Mouse (Mus musculus): ENCODE measurements around the gene Tmem41a. TPM values are rescaled to one million over a fixed set of nuclear protein-coding genes. Genes with fewer than 3 reads are reported as not detected.

Tmem41a gene
- polyA plus RNA-seq, 2 experiments, result 11.7 to 22.0 TPM

DNA sequence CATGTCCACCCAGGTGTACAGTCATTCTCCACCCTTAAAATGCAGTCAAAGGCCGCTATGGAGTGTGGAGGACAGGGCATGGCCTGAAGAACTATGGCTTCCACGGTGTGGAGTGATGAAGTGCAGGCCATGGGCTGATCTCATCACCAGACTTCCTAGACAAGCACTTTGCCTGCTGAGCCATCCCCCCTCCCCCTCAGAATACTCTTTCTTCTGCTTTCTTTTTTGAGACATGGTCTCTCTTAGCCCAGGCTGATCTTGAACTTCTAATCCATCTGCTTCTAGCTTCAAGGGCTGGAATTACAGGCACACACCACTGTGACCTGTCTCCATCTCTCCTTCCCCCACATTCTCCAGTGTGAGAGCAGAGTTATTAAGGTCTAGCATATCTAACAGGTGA is 59.8 kb downstream of the Tmem41a start:
- DNase-seq (ENCODE audit: low read depth in 3 of 3, low spot score in 3 of 3), result no peak
- H3K27ac ChIP-seq, result no peak overlapping the region

More for the DNA sequence above, 59.8 kb downstream of the Tmem41a start:
- Histone ChIP-seq H3K4me2 (ENCODE audit: low read depth) (no peak overlapping the region), H3K4me3 (ENCODE audit: insufficient read depth in 1 of 2, low read depth in 2 of 2, low read length in 2 of 2) (no peak overlapping the region), H3K9ac (replicated peaks) (no peak overlapping the region), H3K36me3 (replicated peaks; ENCODE audit: control insufficient read depth, insufficient read depth, low read depth) (no peaks in the 10 kb centered on the region), H3K9me3 (ENCODE audit: control insufficient read depth, low read length) (no peaks in the 10 kb centered on the region), H3K27me3 (ENCODE audit: control insufficient read depth, insufficient read depth, low read length) (no peaks in the 10 kb centered on the region), H3K4me1 (replicated peaks; ENCODE audit: control insufficient read depth in 2 of 2, insufficient read depth in 2 of 2, low read length in 1 of 2) (no peaks in the 10 kb centered on the region)
- TF ChIP-seq EP300 (IDR thresholded peaks at IDR 0.05; ENCODE audit: low read depth) (no peak), CTCF (IDR thresholded peaks at IDR 0.05; ENCODE audit: low read depth) (no peak)
- WGBS (ENCODE audit: insufficient replicate concordance), result 51% methylated on average over 2 of the region's 2 CpGs
- ATAC-seq (ENCODE audit: insufficient read depth), result no peak

Other genes starting within 250 kb of the Tmem41a start
- gene Ehhadh, start 159.7 kb downstream of the Tmem41a start, polyA plus RNA-seq (2012; rRNA removed), result 6.1 and 7.7 TPM in 2 replicates
- 8.1 and 8.2 TPM in 2 replicates for gene Ehhadh, start 159.7 kb downstream of the Tmem41a start, polyA plus RNA-seq (2014; fragmentation: Nextera tagmentation; extraction: Ambion mirVana)
- 0.50 and 0.61 TPM in 2 replicates for gene Map3k13, start 153.2 kb downstream of the Tmem41a start, polyA plus RNA-seq (2012; rRNA removed)
- 0.30 and 0.38 TPM in 2 replicates for gene Map3k13, start 153.2 kb downstream of the Tmem41a start, polyA plus RNA-seq (2014; fragmentation: Nextera tagmentation; extraction: Ambion mirVana)
- gene Liph, start 48.1 kb upstream of the Tmem41a start, polyA plus RNA-seq (2012; rRNA removed), result 0.36 and 0.56 TPM in 2 replicates
- 0.80 and 0.88 TPM in 2 replicates for gene Liph, start 48.1 kb upstream of the Tmem41a start, polyA plus RNA-seq (2014; fragmentation: Nextera tagmentation; extraction: Ambion mirVana)
- 11.0 and 20.0 TPM in 2 replicates for gene Senp2, start 61.9 kb upstream of the Tmem41a start, polyA plus RNA-seq (2012; rRNA removed)
- gene Senp2, start 61.9 kb upstream of the Tmem41a start, polyA plus RNA-seq (2014; fragmentation: Nextera tagmentation; extraction: Ambion mirVana), result 37.2 and 40.4 TPM in 2 replicates
- gene Igf2bp2, start 215.7 kb upstream of the Tmem41a start, polyA plus RNA-seq (2012; rRNA removed), result 3.4 and 3.7 TPM in 2 replicates
- gene Igf2bp2, start 215.7 kb upstream of the Tmem41a start, polyA plus RNA-seq (2014; fragmentation: Nextera tagmentation; extraction: Ambion mirVana), result 7.3 and 7.6 TPM in 2 replicates